Mouse (Mus musculus) embryo, embryonic 9.5 days (tissue): ENCODE results near the gene Gtf2e1.

Experiments used
- DNase-seq: peaks from one replicate; pipeline ENCODE4 v3.0.0-alpha.2; 2017; ENCODE audit errors: extremely low spot score

The Gtf2e1 gene

GRCm38 (mm10) chr16:37546312-37546711 lies 6.7 kb upstream of the Gtf2e1 start:
- no peak for DNase-seq

- no peak for DNase-seq
These were observed 1.2 kb upstream of the Gtf2e1 start for GRCm38 (mm10) chr16:37540776-37541175.

GRCm38 (mm10) chr16:37539240-37539610 lies 364 bp downstream of the Gtf2e1 start:
- DNase-seq: no peak

- DNase-seq: no peak
These were observed 6.1 kb downstream of the Gtf2e1 start for GRCm38 (mm10) chr16:37533369-37534068.

- no peak for DNase-seq
These were observed 7.5 kb downstream of the Gtf2e1 start for GRCm38 (mm10) chr16:37532046-37532445.

GRCm38 (mm10) chr16:37530170-37530569 lies 9.4 kb downstream of the Gtf2e1 start:
- DNase-seq: no peak

GRCm38 (mm10) chr16:37526688-37527223 lies 12.8 kb downstream of the Gtf2e1 start:
- no peak for DNase-seq

- no peak for DNase-seq
These were observed 14.5 kb downstream of the Gtf2e1 start for GRCm38 (mm10) chr16:37525121-37525520.

- DNase-seq: no peak
These were observed 17.4 kb downstream of the Gtf2e1 start for GRCm38 (mm10) chr16:37522100-37522697.

- no peak for DNase-seq
These were observed 19.2 kb downstream of the Gtf2e1 start for GRCm38 (mm10) chr16:37520190-37521040.

GRCm38 (mm10) chr16:37519721-37520120 lies 19.9 kb downstream of the Gtf2e1 start:
- no peak for DNase-seq

GRCm38 (mm10) chr16:37518662-37519061 lies 20.9 kb downstream of the Gtf2e1 start:
- DNase-seq: no peak

GRCm38 (mm10) chr16:37517596-37518211 lies 21.9 kb downstream of the Gtf2e1 start:
- DNase-seq: no peak

GRCm38 (mm10) chr16:37516376-37516993 lies 23.1 kb downstream of the Gtf2e1 start:
- DNase-seq: no peak

- DNase-seq: no peak
These were observed 24.9 kb downstream of the Gtf2e1 start for GRCm38 (mm10) chr16:37514644-37515043.

- DNase-seq: no peak
These were observed 28.1 kb downstream of the Gtf2e1 start for GRCm38 (mm10) chr16:37511489-37511888.

GRCm38 (mm10) chr16:37506751-37507150 lies 32.8 kb downstream of the Gtf2e1 start:
- DNase-seq: no peak

- no peak for DNase-seq
These were observed 35.1 kb downstream of the Gtf2e1 start for GRCm38 (mm10) chr16:37504517-37504916.

GRCm38 (mm10) chr16:37498581-37498980 lies 41.0 kb downstream of the Gtf2e1 start:
- DNase-seq: no peak

- DNase-seq: no peak
These were observed 44.6 kb downstream of the Gtf2e1 start for GRCm38 (mm10) chr16:37495017-37495416.

GRCm38 (mm10) chr16:37486826-37487612 lies 52.6 kb downstream of the Gtf2e1 start:
- peak; percentile 68 for DNase-seq
